Mouse (Mus musculus) thymus, postnatal 25 days (tissue): ENCODE measurements around the gene Gpr143.
"Not testable (repeated sequence)": the region's sequence is repeated elsewhere in the genome, so short reads cannot be mapped to it uniquely, and the experiment has no call there.

ENCODE experiments used
- DNase-seq: peaks from one replicate; pipeline ENCODE4 v3.0.0; 2022

The Gpr143 gene

DNA sequence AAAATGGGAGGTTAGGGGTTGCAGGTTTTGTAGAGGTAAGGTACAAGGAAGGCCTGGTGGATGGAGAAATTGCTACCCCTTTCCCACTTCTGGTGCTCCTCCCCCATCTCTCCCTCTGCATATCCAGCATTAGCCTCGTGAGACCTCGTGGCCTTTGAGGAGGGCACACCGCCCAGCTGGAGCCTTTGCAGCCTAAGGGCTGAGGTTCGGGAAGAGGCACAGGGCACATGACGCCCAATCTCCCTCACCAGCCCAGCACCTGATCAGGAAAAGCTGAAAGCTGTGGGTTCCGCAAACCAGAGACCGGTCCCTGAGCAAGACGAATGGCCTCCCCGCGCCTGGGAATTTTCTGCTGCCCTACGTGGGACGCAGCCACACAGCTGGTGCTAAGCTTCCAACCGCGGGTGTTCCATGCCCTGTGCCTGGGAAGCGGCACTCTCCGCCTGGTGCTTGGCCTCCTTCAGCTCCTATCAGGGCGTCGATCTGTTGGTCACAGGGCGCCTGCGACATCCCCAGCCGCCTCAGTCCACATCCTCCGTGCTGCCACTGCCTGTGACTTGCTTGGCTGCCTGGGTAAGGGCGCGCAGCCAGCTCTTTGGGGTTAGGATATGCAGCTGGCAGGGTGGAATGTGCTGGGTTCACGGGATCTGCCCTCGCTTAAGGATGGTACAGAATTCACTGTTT is at the start of gene Gpr143:
TSS of gene Gpr143 (plus strand) at position 202 of the 684 bp plus-strand sequence.
- DNase-seq = no peak

DNA sequence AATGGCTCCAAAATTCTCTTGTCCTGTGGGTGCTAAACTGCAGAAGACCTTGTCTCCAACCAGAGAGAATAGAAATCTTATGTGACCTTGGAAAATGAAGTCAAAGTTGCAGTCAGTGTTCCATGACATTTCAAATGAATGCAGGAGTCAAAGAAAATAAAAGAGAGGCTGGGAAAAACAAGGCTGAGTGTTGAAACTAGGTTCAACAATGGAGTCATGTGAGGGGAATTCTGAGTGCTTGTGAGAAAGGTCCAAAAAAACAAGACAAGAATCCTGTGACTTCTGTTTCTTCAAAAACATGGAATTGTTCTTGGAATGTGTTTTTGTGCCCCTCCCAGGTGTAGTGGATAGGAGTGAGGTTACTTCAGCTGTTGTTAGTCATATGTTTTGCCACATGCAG is 46.4 kb upstream of the Gpr143 start:
- no peak for DNase-seq

DNA sequence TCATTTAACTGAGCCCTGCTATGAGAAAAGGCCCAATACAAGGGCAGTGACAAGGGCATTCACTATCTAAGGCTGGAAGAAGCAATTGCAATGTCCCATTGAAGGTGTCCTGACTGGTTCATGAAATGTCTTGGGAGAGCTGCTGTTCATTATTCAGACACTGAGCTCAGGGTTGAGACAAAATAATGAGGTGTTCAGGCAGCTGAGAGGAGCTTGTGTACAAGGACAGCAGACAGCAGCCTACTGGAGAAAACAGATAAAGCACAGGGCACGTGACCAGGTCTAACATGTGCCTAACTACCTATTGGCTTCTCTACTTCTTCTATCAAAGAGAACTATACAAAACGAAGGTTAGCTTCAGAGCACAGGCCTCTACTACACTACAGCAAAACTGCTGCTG is 43.5 kb upstream of the Gpr143 start:
- DNase-seq = no peak

DNA sequence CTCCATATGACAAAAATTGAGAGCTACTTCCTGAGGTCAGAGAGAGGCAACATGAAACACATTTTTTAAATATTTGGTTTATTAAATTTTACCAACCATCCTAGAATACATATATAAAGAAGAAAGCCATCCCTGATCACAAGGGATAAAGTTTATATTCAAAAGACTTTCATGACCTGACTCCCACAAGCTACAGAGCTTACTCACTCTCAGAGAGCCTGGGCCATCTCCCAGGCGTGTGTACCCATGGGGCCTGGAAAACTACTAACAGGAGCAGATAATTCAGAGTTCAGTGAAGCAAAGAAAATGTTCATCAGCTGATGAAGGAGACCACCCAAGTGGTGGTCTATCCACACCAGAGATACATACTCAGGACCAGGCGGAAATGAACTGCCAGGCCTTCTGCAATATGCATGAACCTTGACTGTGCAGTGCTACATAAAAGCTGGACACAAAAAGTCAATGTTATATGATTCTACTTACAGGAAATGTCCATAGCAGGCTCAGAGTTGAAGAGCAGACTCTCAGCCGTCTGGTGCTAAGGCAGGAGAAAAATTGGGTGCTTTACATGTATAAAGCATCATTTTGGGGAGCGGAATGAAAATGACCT is 42.9 kb upstream of the Gpr143 start:
- DNase-seq = no peak

DNA sequence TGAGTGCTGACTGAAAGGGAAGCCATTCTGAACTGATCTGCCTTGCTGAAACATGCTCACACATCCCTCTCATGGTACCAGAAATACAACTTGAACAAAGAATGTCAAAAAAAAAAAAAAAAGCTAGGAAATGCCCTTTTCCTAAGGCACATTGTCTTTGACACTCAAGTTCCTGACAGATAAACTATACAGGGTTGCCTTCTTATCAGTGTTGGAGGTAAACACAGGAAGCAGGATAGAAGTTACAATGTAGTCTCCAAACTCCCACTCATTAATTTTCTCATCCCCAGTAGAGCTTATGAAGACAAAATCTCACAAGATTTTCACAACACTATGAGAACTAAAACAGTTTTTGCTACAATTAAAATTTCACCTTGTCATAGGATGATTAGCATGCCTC is 38.1 kb upstream of the Gpr143 start:
- DNase-seq = no peak

DNA sequence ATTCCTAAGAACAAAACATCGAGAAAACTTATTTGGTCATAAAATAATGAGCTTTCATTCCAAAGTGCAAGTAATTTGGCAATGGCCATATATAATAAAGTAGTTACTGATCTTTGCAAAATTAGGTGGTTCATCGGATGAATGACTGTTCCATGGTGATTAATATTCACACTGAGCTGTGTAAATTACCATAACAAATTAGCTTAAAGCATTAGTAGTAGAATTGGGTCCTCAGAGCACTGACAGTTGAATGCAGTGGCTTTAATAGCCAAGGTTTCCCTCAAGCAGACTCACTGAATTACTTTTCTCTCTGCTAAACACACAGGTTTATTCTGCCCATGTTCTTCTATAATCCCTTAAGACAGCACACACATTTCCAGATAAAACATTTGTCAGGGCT is 35.8 kb upstream of the Gpr143 start:
- no peak for DNase-seq

DNA sequence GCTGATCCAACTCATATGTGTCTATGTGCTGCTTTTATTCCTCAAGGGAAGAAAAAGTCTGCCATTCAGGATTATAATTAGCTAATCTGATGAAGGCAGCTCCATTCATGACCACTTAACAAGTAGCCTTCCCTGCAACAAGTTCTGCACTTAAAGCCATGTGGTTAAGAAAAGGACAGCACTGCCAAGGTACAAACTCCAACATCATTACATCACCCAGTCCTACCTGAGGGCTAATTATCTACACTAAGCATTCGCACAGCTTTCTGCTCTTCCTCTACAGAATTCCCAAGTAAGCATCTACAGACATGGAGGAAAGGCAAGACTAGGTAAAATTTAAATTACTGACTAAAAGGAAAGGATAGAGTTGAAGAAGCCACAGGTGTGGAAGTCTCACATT is 25.9 kb upstream of the Gpr143 start:
- DNase-seq = no peak

DNA sequence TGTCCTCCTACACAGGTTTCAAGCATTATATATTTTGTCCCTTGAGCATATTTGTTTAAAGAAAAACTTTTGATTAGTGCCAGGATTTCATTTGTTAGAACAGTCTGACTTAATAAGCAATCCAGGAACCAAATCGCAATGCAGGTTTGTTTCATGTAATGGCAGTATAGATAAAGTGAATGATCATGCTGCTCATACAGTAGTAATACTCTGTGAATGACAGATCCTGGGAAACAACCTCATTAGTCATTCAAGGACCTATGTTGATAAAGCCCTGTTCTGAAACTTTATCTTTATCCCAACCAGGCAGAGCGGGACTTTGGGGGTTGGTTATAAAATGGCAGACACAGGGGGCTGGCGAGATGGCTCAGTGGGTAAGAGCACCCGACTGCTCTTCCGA is 25.4 kb upstream of the Gpr143 start:
- no peak for DNase-seq

DNA sequence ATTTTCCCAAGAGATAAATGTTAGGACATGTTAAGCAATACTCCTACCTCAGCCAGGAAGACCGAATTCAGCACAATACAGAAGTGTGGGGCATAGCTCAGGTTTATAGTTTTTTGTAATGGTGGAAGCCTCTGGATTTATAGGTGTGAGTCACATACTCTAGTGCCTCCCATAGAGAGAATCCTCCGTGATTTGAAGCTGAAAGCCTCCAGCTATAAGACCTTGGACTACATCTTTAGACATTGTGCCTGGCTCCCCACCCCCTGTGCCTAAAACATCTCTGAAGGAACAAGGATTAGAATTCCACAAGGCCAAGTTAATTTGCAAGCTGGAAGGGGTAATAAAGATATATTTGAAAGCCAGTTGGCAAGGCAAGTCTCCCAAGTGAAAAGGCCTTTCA is 19.3 kb upstream of the Gpr143 start:
- no peak for DNase-seq

DNA sequence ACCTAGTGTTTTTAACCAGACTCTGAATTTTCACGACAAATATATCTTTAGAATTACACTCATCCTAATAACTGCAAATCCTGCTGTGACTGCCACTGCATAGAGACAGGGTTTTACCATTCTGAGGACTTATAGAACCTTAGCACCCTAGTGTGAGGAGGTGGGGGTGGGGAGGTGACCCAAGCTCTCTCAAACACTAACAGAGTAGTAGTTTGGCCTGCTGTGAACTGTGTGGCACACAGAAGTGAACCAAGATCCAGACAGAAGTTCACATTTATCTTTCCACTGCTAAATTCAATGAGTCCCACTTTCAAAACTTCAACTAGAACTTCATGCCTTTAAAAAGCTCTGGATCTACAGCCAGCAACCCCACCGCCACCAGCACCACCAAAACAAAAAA is 18.9 kb upstream of the Gpr143 start:
- no peak for DNase-seq

DNA sequence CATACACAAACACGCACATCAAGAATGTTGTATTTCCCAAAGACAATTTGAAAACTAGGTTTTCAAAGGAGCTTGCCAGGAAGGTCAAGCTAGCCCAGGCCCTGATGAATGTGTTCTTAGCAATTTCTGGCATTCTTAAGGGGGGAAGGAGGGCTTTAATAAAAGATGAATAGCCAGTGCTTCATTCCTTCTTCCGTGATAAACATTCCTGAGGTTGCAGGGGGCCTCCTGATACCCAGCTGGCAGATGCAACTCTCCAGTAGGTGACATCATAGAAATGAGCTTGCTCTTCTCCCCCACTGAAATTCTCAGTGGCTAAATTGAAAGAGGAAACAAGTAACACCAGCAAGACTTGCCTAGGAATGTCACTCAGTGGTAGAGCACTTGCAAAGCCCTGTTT is 17.6 kb upstream of the Gpr143 start:
- no peak for DNase-seq

DNA sequence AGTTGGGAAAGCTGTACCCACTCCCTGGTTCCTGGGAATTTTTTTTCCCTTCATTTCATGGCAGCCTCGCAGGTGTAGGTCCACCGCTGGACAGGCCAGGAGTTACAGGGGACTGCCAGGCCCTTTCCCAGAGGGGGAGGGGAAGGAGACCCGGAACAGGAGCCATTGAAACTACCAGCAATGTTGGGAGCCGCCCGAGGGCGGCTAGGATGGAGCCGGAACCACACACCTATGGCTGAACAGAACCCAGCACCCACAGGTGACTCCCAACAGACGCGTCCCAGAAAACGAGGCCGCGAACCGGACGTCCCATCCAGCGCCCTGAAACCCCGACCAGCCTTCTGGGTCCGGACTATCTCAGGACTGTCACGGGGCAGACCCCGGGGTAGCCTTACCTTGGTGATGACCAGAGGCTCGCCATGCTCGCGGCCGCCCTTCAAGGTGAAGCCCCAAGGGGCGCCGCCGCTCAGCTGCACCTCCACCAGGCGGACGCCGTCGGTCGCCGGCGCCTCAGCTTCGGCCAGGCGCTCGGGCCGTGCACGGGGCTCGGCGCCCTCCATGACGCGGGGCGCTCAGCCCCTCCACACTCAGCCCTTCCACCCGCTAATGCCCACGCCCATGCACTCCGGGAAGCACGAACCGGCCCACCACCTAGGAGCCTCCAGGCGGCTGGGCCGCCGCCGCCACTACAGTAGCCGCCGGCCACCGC is 12.7 kb upstream of the Gpr143 start, which contains the start of gene Shroom2:
TSS of gene Shroom2 (minus strand) at position 575 of the 709 bp plus-strand sequence.
- no peak for DNase-seq

DNA sequence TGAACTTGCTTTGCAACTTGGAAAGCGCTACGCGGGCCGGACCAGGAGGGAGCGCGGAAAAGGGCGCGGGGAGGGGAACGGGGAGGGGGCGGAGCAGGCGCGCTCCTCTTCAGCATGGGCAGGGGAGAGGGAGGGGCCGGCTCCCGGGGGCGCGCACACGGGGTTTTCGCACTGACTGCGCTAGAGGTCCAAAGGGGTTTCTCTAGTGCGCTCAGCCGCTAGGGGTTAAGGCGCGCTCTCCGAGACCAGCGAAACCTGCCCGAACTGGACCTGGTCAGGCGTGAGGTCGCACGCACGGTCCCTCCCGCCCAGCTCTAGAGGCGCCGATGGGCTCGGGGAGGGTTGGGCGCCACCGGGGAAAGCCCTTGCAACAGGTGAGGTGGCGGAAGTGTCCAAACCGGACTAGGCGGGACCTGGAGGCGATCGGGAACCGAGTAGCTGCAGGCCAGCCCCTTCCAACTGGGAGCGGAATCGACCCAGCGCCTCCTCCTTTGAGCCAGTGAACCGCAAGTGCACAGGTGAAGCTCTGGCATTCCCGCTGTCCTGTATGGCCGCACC is 12.0 kb upstream of the Gpr143 start:
- DNase-seq = no peak

DNA sequence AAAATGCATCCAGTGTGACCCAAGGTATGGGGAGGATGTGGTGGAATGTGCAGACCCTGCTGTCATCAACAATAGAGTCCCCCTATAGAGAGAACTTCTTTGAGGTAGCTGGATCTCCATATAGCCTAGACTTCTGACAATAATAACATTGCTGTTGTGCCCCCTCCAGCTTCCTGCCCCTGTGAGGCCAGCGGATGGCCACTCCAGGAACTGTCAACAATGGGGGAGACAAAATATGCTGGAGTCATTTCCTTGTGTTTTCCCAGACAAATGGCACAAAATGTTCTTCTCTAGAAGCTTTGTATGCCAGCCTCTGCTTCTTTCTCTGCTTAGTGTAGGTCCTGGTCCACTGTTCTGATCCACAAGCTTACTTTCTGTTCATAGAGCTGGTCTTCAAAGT is 6.4 kb downstream of the Gpr143 start:
- no peak for DNase-seq

DNA sequence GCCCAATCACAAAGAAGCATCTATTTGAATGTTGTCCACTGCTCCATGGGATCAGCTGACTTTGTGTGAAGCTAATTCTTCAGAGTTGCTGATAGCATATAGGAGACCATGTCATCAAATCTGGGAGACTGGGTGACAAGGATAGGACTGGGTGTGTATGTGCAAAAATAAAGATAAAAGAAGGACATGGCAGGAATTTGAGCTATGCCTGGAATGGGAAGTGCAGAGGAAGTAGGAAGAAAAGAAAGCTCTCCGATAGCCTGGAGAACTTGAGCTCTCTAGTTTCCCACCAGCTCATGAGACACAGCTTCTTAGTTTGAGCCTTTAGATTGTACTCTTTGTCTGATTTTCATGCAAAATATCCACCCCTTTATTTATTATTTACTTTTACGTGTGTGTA is 6.9 kb downstream of the Gpr143 start:
- DNase-seq = no peak

DNA sequence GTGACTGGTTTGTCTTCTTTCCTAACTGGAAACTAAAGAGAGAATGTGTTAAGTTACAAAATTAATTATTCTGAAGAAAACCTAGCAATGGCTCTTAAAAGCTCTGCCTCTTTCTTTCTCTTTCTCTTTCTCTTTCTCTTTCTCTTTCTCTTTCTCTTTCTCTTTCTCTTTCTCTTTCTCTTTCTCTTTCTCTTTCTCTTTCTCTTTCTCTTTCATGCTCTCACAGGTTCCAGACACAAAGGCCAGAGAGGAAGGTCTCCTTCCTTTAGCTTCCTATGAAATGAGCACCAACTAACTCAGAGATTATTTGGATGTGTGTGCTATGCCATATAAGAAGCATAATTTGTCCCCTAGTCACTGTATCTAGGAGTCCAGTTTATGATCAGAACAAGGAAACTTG is 23.6 kb downstream of the Gpr143 start:
- no peak for DNase-seq

DNA sequence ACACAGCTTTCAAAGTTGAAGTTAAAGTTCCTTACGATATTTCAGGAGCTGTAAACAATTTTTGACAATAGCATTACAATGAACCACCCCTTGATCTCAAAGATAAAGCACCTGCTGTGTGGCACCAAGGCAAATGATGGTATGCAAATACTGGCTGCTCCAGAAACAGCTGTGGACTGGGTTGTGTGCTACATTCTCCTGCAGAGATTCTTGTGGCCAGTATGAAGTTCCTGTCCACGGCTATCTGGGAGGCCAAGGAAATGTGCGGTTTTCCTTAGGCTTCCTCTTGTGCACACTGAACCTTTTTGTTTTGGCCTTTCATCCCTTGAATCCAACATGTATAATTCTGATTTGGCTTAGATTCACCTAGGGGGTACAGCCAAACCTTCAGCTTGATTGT is 31.6 kb downstream of the Gpr143 start:
- no peak for DNase-seq

DNA sequence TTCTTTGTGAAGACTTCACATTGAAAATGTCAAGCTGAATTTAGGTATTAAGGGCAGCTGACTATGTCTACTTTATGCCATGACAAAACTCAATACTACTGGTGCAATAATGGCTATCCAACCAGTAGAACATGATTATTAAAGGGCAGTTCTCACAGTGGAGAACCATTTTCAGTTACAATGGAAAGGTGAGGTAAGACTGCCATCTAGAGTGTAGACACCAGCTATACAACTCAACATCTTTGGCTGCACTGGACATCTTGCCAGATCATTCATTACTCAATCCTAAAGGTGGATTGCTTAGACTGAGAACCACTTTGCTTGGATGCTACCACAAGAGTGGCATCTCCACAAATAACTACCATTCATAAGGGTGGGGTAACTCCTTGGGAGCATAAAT is 37.3 kb downstream of the Gpr143 start:
- no peak for DNase-seq

DNA sequence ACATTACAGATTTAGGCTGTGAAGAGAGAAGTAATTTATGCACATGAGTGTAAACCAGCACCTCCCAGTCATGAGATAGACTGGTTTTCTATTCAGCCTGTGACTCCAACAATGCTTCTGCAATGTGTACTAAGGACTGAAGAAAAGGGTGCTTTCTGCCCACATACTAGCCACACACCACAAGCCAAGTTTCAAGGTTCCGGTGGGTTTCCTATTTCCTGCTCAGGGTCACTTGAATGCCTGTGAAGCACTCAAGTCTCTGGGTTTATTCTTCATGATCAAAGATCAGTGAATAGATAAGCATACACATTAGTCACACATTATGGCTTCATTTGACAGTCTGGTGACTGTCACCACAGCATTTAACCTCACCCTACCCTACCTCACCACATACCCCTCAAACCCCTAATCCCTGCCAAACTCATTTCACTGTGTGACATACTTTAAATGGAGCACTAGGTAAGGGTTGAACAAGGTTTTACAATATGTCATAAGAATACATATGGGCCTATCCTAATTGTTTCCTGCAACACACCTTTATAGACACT is 49.4 kb downstream of the Gpr143 start:
- not testable (repeated sequence) for DNase-seq

DNA sequence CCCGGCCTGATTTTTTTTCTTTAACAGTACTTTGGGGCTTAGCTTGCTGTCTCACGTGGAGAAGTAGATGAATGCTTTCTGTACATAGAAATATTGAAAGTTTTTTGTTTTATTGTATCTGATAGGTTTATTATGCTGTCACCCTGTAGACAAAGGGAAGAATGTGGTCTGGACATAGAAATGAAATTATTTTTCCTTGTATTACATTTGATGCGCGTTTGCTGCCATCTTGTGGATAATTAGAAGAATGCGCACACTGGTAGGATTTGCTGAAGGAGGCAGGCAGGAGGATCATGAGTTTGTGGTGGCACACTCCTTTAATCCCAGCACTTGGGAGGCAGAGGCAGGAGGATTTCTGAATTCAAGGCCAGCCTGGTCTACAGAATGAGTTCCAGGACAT is 53.2 kb downstream of the Gpr143 start:
- DNase-seq = not testable (repeated sequence)

DNA sequence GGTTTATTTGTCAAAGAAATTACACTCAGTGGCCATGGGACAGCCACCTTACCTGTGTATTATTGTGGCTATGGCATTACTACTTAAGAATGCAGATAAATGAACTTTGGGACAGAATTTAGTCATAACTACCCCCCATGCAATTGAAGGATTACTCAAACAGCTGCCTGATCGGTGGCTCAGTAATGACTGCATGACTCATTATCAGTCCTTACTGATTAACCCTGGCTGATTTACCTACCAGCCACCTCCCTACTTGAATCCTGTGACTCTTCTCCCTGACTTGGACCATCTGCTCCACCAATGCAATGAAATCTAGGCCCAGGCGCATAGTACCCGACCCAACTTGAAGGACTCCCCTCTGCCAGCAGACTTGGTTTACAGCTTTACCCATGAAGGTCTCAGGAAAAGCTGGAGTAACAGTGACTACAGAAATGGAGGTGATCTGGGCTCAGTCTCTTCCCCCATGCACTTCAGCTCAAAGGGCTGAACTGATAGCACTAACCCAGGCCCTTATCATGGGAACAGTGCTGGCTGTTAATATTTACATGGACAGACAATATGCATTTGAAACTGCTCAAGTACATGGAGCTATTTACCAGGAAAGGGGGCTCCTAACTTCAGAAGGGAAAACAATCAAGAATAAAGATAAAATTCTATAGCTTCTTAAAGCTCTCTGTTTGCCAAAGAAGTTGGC is 73.5 kb downstream of the Gpr143 start:
- no peak for DNase-seq
